Mouse (Mus musculus): ENCODE results near the gene Timp2. TPM values are rescaled to one million over a fixed set of nuclear protein-coding genes. Genes with fewer than 3 reads are reported as not detected.

Gene Timp2
- polyA plus RNA-seq, 1 experiment from 2014 or later, result 6.1 TPM

- Histone ChIP-seq H3K9ac (ENCODE audit: low read depth, low read length) (no peak overlapping the region), H3K4me1 (ENCODE audit: control insufficient read depth, low read depth, low read length) (peaks cover 6% of the 10 kb centered on the region), H3K36me3 (ENCODE audit: control insufficient read depth, insufficient read depth) (no peaks in the 10 kb centered on the region), H3K4me3 (ENCODE audit: low read depth, low read length) (no peak overlapping the region), H3K27me3 (ENCODE audit: control insufficient read depth, insufficient read depth, low read depth, low read length) (peaks cover 3% of the 10 kb centered on the region), H3K9me3 (replicated peaks; ENCODE audit: control insufficient read depth, low read length) (no peaks in the 10 kb centered on the region), H3K4me2 (ENCODE audit: low read depth, low read length) (no peak overlapping the region), H3K27ac (ENCODE audit: low read length) (no peak overlapping the region)
- WGBS (ENCODE audit: insufficient replicate concordance), result 18% methylated on average over 3 of the region's 3 CpGs
- ATAC-seq (ENCODE audit: low read depth), result no peak
Observed at GRCm38 (mm10) chr11:118348419-118348818, 7.1 kb downstream of the Timp2 start.

- Histone ChIP-seq H3K27ac (ENCODE audit: low read length) (no peak overlapping the region), H3K4me2 (ENCODE audit: low read depth, low read length) (no peak overlapping the region), H3K27me3 (ENCODE audit: control insufficient read depth, insufficient read depth, low read depth, low read length) (no peaks in the 10 kb centered on the region), H3K4me3 (ENCODE audit: low read depth, low read length) (no peak overlapping the region), H3K36me3 (ENCODE audit: control insufficient read depth, insufficient read depth) (no peaks in the 10 kb centered on the region), H3K9ac (ENCODE audit: low read depth, low read length) (no peak overlapping the region), H3K9me3 (replicated peaks; ENCODE audit: control insufficient read depth, low read length) (no peaks in the 10 kb centered on the region), H3K4me1 (ENCODE audit: control insufficient read depth, low read depth, low read length) (peaks cover 6% of the 10 kb centered on the region)
- ATAC-seq (ENCODE audit: low read depth), result no peak
- 72% methylated on average over 12 of the region's 12 CpGs for WGBS (ENCODE audit: insufficient replicate concordance)
Observed at GRCm38 (mm10) chr11:118347911-118348310, 7.6 kb downstream of the Timp2 start.

GRCm38 (mm10) chr11:118347391-118347790 is 8.1 kb downstream of the Timp2 start:
- Histone ChIP-seq H3K36me3 (ENCODE audit: control insufficient read depth, insufficient read depth) (no peaks in the 10 kb centered on the region), H3K4me1 (ENCODE audit: control insufficient read depth, low read depth, low read length) (peaks cover 6% of the 10 kb centered on the region), H3K4me3 (ENCODE audit: low read depth, low read length) (no peak overlapping the region), H3K9ac (ENCODE audit: low read depth, low read length) (no peak overlapping the region), H3K4me2 (ENCODE audit: low read depth, low read length) (no peak overlapping the region), H3K27ac (ENCODE audit: low read length) (no peak overlapping the region), H3K27me3 (ENCODE audit: control insufficient read depth, insufficient read depth, low read depth, low read length) (no peaks in the 10 kb centered on the region), H3K9me3 (replicated peaks; ENCODE audit: control insufficient read depth, low read length) (no peaks in the 10 kb centered on the region)
- WGBS (ENCODE audit: insufficient replicate concordance), result 82% methylated on average over 2 of the region's 2 CpGs
- ATAC-seq (ENCODE audit: low read depth), result no peak

- no peak for ATAC-seq (ENCODE audit: low read depth)
- Histone ChIP-seq H3K4me1 (ENCODE audit: control insufficient read depth, low read depth, low read length) (peaks cover 6% of the 10 kb centered on the region), H3K27ac (ENCODE audit: low read length) (no peak overlapping the region), H3K4me3 (ENCODE audit: low read depth, low read length) (no peak overlapping the region), H3K9me3 (replicated peaks; ENCODE audit: control insufficient read depth, low read length) (no peaks in the 10 kb centered on the region), H3K36me3 (ENCODE audit: control insufficient read depth, insufficient read depth) (no peaks in the 10 kb centered on the region), H3K9ac (ENCODE audit: low read depth, low read length) (no peak overlapping the region), H3K4me2 (ENCODE audit: low read depth, low read length) (no peak overlapping the region), H3K27me3 (ENCODE audit: control insufficient read depth, insufficient read depth, low read depth, low read length) (no peaks in the 10 kb centered on the region)
- 70% methylated on average over 8 of the region's 8 CpGs for WGBS (ENCODE audit: insufficient replicate concordance)
Observed at GRCm38 (mm10) chr11:118346395-118347096, 9.0 kb downstream of the Timp2 start.

- H3K9ac ChIP-seq (ENCODE audit: low read depth, low read length), result no peak overlapping the region
- 37% methylated on average over 4 of the region's 4 CpGs for WGBS (ENCODE audit: insufficient replicate concordance)
- H3K4me3 ChIP-seq (ENCODE audit: low read depth, low read length), result no peak overlapping the region
- H3K4me2 ChIP-seq (ENCODE audit: low read depth, low read length), result no peak overlapping the region
- H3K36me3 ChIP-seq (ENCODE audit: control insufficient read depth, insufficient read depth), result no peaks in the 10 kb centered on the region
- no peak for ATAC-seq (ENCODE audit: low read depth)
- peaks cover 6% of the 10 kb centered on the region for H3K4me1 ChIP-seq (ENCODE audit: control insufficient read depth, low read depth, low read length)
- H3K9me3 ChIP-seq (replicated peaks; ENCODE audit: control insufficient read depth, low read length), result no peaks in the 10 kb centered on the region
- H3K27ac ChIP-seq (ENCODE audit: low read length), result no peak overlapping the region
- no peaks in the 10 kb centered on the region for H3K27me3 ChIP-seq (ENCODE audit: control insufficient read depth, insufficient read depth, low read depth, low read length)
Observed at GRCm38 (mm10) chr11:118345693-118346092, 9.8 kb downstream of the Timp2 start.

- Histone ChIP-seq H3K4me1 (ENCODE audit: control insufficient read depth, low read depth, low read length) (peaks cover 2% of the 10 kb centered on the region; the same call in 1 of the 2 replicates), H3K36me3 (ENCODE audit: control insufficient read depth, insufficient read depth) (no peaks in the 10 kb centered on the region), H3K27me3 (ENCODE audit: control insufficient read depth, insufficient read depth, low read depth, low read length) (no peaks in the 10 kb centered on the region), H3K27ac (ENCODE audit: low read length) (no peak overlapping the region), H3K4me3 (ENCODE audit: low read depth, low read length) (no peak overlapping the region), H3K4me2 (ENCODE audit: low read depth, low read length) (no peak overlapping the region), H3K9me3 (replicated peaks; ENCODE audit: control insufficient read depth, low read length) (no peaks in the 10 kb centered on the region), H3K9ac (ENCODE audit: low read depth, low read length) (no peak overlapping the region)
- 69% methylated on average over 2 of the region's 2 CpGs for WGBS (ENCODE audit: insufficient replicate concordance)
- no peak for ATAC-seq (ENCODE audit: low read depth)
Observed at GRCm38 (mm10) chr11:118343629-118344028, 11.9 kb downstream of the Timp2 start.

GRCm38 (mm10) chr11:118342400-118342981 is 13.0 kb downstream of the Timp2 start, which contains the start of gene Cep295nl:
TSS of gene Cep295nl (minus strand) at chr11:118342500.
- H3K36me3 ChIP-seq (ENCODE audit: control insufficient read depth, insufficient read depth), result no peaks in the 10 kb centered on the region
- no peak for ATAC-seq (ENCODE audit: low read depth)

GRCm38 (mm10) chr11:118337491-118338168 is 17.9 kb downstream of the Timp2 start:
- 56% methylated on average over 8 of the region's 8 CpGs for WGBS (ENCODE audit: insufficient replicate concordance)
- ATAC-seq (ENCODE audit: low read depth), result no peak

More at GRCm38 (mm10) chr11:118342400-118342981, 13.0 kb downstream of the Timp2 start, which contains the start of gene Cep295nl:
- no peak within 1 kb of the TSS for H3K27ac ChIP-seq (ENCODE audit: low read length)
- no peaks in the 10 kb centered on the region for H3K9me3 ChIP-seq (replicated peaks; ENCODE audit: control insufficient read depth, low read length)
- no peaks in the 10 kb centered on the region for H3K4me1 ChIP-seq (ENCODE audit: control insufficient read depth, low read depth, low read length)
- no peak within 1 kb of the TSS for H3K9ac ChIP-seq (ENCODE audit: low read depth, low read length)
- no peak within 1 kb of the TSS for H3K4me3 ChIP-seq (ENCODE audit: low read depth, low read length)
- H3K27me3 ChIP-seq (ENCODE audit: control insufficient read depth, insufficient read depth, low read depth, low read length), result no peaks in the 10 kb centered on the region
- H3K4me2 ChIP-seq (ENCODE audit: low read depth, low read length), result no peak within 1 kb of the TSS
- 40% methylated on average over 7 of the region's 7 CpGs for WGBS (ENCODE audit: insufficient replicate concordance)

GRCm38 (mm10) chr11:118333431-118333830 is 22.1 kb downstream of the Timp2 start:
- no peak overlapping the region for H3K27ac ChIP-seq (ENCODE audit: low read length)
- no peaks in the 10 kb centered on the region for H3K9me3 ChIP-seq (replicated peaks; ENCODE audit: control insufficient read depth, low read length)
- ATAC-seq (ENCODE audit: low read depth), result no peak
- H3K4me2 ChIP-seq (ENCODE audit: low read depth, low read length), result no peak overlapping the region
- H3K4me3 ChIP-seq (ENCODE audit: low read depth, low read length), result no peak overlapping the region
- H3K4me1 ChIP-seq (ENCODE audit: control insufficient read depth, low read depth, low read length), result no peaks in the 10 kb centered on the region
- H3K36me3 ChIP-seq (ENCODE audit: control insufficient read depth, insufficient read depth), result no peaks in the 10 kb centered on the region
- H3K27me3 ChIP-seq (ENCODE audit: control insufficient read depth, insufficient read depth, low read depth, low read length), result no peaks in the 10 kb centered on the region
- WGBS (ENCODE audit: insufficient replicate concordance), result 72% methylated on average over 17 of the region's 17 CpGs
- H3K9ac ChIP-seq (ENCODE audit: low read depth, low read length), result no peak overlapping the region

More at GRCm38 (mm10) chr11:118337491-118338168, 17.9 kb downstream of the Timp2 start:
- Histone ChIP-seq H3K9me3 (replicated peaks; ENCODE audit: control insufficient read depth, low read length) (no peaks in the 10 kb centered on the region), H3K36me3 (ENCODE audit: control insufficient read depth, insufficient read depth) (no peaks in the 10 kb centered on the region), H3K9ac (ENCODE audit: low read depth, low read length) (no peak overlapping the region), H3K4me2 (ENCODE audit: low read depth, low read length) (no peak overlapping the region), H3K27ac (ENCODE audit: low read length) (no peak overlapping the region), H3K4me3 (ENCODE audit: low read depth, low read length) (no peak overlapping the region), H3K4me1 (ENCODE audit: control insufficient read depth, low read depth, low read length) (no peaks in the 10 kb centered on the region), H3K27me3 (ENCODE audit: control insufficient read depth, insufficient read depth, low read depth, low read length) (no peaks in the 10 kb centered on the region)
